Mouse (Mus musculus): ENCODE results near the gene Grid2. TPM values are rescaled to one million over a fixed set of nuclear protein-coding genes. Genes with fewer than 3 reads are reported as not detected.

Grid2 gene
- total RNA-seq, 2 experiments from 2014 or later, result not detected

DNA sequence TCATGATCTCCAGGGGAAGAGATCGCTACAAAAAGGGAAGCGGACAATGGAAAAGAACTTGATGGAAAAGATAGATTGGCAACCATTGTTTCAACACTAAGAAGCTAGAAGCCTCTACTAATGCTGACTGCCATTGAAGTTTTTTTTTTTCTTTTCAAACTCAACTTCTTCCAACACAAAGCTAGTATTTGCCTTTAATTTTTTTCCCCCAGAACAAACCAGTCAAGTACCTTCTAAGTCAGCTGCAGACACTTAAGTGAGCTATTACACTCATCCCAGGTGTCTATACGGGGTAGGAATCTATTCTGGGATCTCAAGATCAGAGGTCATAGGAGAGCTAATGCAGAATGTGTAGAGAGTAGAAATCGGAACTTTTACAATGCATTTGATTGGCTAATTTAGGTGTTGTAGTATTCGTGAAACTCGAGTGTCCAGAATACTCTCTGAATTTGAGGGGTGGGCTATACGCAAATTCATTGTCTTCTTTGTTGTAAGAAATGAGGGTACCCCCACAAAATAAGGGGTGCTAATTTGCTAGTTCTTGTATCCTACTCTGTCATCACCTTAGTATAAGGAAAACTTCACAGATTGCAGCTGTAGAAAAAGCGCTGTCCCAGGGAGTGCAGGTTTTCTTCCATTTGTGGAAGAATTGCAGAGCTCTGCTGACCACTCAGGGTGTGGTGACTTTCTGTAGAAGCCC is 1476.1 kb downstream of the Grid2 start:
- DNase-seq, result no peak

DNA sequence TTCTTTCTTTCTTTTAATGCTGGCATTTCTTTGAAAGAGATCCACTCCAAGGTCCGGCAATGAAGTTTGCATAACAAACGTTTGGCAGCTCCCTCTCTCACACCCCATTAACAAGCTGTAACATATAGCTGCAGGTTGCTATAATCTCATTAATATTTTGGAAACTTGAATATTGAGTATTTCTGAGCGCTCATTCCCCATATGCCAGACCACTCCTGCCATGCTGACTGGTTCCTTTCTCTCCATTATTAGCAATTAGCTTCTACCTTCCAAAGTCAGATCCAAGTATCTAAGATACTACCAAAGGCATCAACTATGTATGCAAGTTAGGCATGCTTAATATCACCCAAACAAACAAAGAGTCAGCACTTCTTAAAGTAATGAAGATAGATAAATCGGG is 1477.6 kb downstream of the Grid2 start:
- no peak for DNase-seq

- no peak for DNase-seq
Observed at GRCm38 (mm10) chr6:64734441-64735320, 1479.0 kb downstream of the Grid2 start.

DNA sequence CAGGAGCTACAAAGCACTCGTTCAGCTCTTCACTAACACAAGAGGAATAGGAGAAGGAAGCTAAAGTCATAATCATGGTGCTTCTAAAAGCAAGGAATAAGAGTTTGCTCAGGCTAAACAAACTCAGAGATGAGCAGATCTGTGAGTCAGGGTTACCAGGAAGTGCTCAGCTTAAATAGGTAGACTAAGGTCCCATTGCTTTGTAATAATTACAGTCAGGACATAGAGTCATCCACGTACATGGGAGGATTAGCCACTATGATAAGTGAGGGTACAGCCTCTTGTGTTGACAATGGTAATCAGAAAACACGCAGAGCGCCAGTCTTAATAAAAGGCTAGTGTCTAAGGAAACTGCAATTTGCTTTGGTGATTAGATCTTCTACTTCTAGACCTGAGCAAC is 1480.6 kb downstream of the Grid2 start:
- no peak for DNase-seq

DNA sequence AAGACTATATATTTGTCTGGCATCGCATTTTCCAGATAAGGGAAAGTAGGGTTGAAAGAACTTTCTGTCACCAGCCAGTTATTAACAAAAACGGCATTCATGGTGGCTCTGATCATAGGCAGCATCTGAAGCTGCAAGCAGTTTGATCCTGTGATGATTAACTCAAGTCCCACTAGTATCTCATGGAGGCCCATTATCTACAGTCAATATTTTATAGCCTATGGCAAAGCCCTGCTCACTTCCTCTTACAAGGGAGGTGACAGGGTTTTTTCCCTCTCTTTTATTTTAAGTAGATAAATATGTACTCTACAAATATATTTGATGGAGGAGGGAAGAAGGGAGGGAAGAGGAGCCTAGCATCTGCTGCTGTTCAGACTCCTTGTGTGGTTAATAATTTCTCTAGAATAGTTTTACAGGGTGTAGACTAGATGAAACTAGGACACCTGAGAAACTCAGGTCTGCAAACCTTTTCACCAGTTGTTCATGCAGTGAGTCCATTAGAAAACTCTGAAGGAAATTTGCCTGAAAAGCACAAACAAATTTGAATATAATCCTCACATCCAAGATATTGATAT is 1487.3 kb downstream of the Grid2 start:
- no peak for DNase-seq
